Mouse (Mus musculus): ENCODE results near the gene 6430571L13Rik. TPM values are rescaled to one million over a fixed set of nuclear protein-coding genes. Genes with fewer than 3 reads are reported as not detected.

The 6430571L13Rik gene
- total and polyA plus RNA-seq, 3 experiments: 0.35 TPM; not detected in 1

GRCm38 (mm10) chr9:107335909-107336308 is 4.5 kb upstream of the 6430571L13Rik start (continued):
- TF ChIP-seq USF1 (IDR thresholded peaks at IDR 0.05; ENCODE audit: low read depth, low read length) (no peak), GATA1 (IDR thresholded peaks at IDR 0.05; ENCODE audit: low read depth, low read length) (no peak), POLR2A (IDR thresholded peaks at IDR 0.05; ENCODE audit: control insufficient read depth in 1 of 2, insufficient read depth in 1 of 2, low read depth in 1 of 2, low read length in 2 of 2, poor library complexity in 1 of 2) (no peak), NRF1 (IDR thresholded peaks at IDR 0.05; ENCODE audit: insufficient read depth, low read depth, low read length, poor library complexity, severe bottlenecking) (no peak), MYC (IDR thresholded peaks at IDR 0.05; ENCODE audit: low read depth, low read length) (no peak), MAX (IDR thresholded peaks at IDR 0.05; ENCODE audit: low read length) (no peak), NELFE (IDR thresholded peaks at IDR 0.05; ENCODE audit: low read depth, low read length) (no peak; the same call in 1 of the 2 replicates), RAD21 (IDR thresholded peaks at IDR 0.05; ENCODE audit: low read depth, low read length) (peak; percentile 98)

- Histone ChIP-seq H3K9me3 (replicated peaks; ENCODE audit: insufficient read depth, low read length) (no peaks in the 10 kb centered on the region), H3K27ac (ENCODE audit: control insufficient read depth, low read depth, low read length) (no peak overlapping the region), H3K79me2 (ENCODE audit: control insufficient read depth, insufficient read depth, low read length, poor library complexity) (peaks cover 4% of the 10 kb centered on the region; the same call in 1 of the 2 replicates), H3K4me3 (ENCODE audit: control insufficient read depth in 1 of 2, insufficient read depth in 1 of 2, low read depth in 2 of 2, low read length in 2 of 2) (no peak overlapping the region), H3K9ac (ENCODE audit: control insufficient read depth, low read depth, low read length, poor library complexity, severe bottlenecking) (no peak overlapping the region), H3K4me1 (ENCODE audit: control insufficient read depth in 1 of 2, insufficient read depth in 2 of 2, low read length in 2 of 2) (peaks cover 0 to 23% of the 10 kb centered on the region in 2 experiments; a peak in 2 of 4 replicates), H3K27me3 (ENCODE audit: control insufficient read depth in 1 of 2, insufficient read depth in 2 of 2, low read length in 2 of 2) (no peaks in the 10 kb centered on the region), H3K36me3 (ENCODE audit: control insufficient read depth in 1 of 2, insufficient read depth in 2 of 2, low read length in 2 of 2) (peaks cover 0 to 13% of the 10 kb centered on the region in 2 experiments; a peak in 2 of 4 replicates)
- TF ChIP-seq CHD1 (IDR thresholded peaks at IDR 0.05; ENCODE audit: low read depth, low read length) (no peak), CHD2 (IDR thresholded peaks at IDR 0.05; ENCODE audit: low read length) (no peak), TCF12 (IDR thresholded peaks at IDR 0.05; ENCODE audit: low read depth, low read length) (no peak), NELFE (IDR thresholded peaks at IDR 0.05; ENCODE audit: low read depth, low read length) (no peak), NRF1 (IDR thresholded peaks at IDR 0.05; ENCODE audit: insufficient read depth, low read depth, low read length, poor library complexity, severe bottlenecking) (no peak), MXI1 (IDR thresholded peaks at IDR 0.05; ENCODE audit: low read depth, low read length) (no peak), HCFC1 (IDR thresholded peaks at IDR 0.05; ENCODE audit: low read depth, low read length) (no peak), POLR2AphosphoS5 (IDR thresholded peaks at IDR 0.05; ENCODE audit: borderline replicate concordance, low read depth, low read length) (no peak), MYC (IDR thresholded peaks at IDR 0.05; ENCODE audit: low read depth, low read length) (no peak), CTCF (IDR thresholded peaks at IDR 0.05 in 2 of 3, conservative IDR thresholded peaks at IDR 0.05 in 1 of 3; ENCODE audit: control insufficient read depth in 1 of 3, insufficient read depth in 1 of 3, low read depth in 2 of 3, low read length in 3 of 3, poor library complexity in 1 of 3, severe bottlenecking in 1 of 3) (no peak), SMC3 (IDR thresholded peaks at IDR 0.05; ENCODE audit: low read depth, low read length) (no peak), USF1 (IDR thresholded peaks at IDR 0.05; ENCODE audit: low read depth, low read length) (no peak), MAZ (IDR thresholded peaks at IDR 0.05; ENCODE audit: low read depth, low read length) (no peak), RAD21 (IDR thresholded peaks at IDR 0.05; ENCODE audit: low read depth, low read length) (no peak), UBTF (IDR thresholded peaks at IDR 0.05; ENCODE audit: borderline replicate concordance, insufficient read depth, low read depth, low read length) (no peak), POLR2AphosphoS2 (IDR thresholded peaks at IDR 0.05; ENCODE audit: low read length) (no peak), POLR2A (IDR thresholded peaks at IDR 0.05; ENCODE audit: control insufficient read depth in 1 of 2, insufficient read depth in 1 of 2, low read depth in 1 of 2, low read length in 2 of 2, poor library complexity in 1 of 2) (no peak), KAT2A (conservative IDR thresholded peaks at IDR 0.05; ENCODE audit: low read depth, low read length) (no peak), ZNF384 (IDR thresholded peaks at IDR 0.05; ENCODE audit: low read depth, low read length) (no peak)
- DNase-seq (ENCODE audit: low read depth, low spot score): no peak
These were observed 4.0 kb upstream of the 6430571L13Rik start for GRCm38 (mm10) chr9:107336386-107336785.
